Mouse (Mus musculus) c-Kit-positive CD71-positive TER-119-negative erythroid progenitor cells, embryonic 14.5 days (primary cell): ENCODE measurements around the gene Icmt.
A peak's percentile ranks its signal among the peaks of the same experiment; 100 is the strongest.

ENCODE experiments used
- DNase-seq: peaks from one replicate; pipeline ENCODE4 v3.0.0-alpha.2; 2013; ENCODE audit warnings: low read depth

Icmt gene

DNA sequence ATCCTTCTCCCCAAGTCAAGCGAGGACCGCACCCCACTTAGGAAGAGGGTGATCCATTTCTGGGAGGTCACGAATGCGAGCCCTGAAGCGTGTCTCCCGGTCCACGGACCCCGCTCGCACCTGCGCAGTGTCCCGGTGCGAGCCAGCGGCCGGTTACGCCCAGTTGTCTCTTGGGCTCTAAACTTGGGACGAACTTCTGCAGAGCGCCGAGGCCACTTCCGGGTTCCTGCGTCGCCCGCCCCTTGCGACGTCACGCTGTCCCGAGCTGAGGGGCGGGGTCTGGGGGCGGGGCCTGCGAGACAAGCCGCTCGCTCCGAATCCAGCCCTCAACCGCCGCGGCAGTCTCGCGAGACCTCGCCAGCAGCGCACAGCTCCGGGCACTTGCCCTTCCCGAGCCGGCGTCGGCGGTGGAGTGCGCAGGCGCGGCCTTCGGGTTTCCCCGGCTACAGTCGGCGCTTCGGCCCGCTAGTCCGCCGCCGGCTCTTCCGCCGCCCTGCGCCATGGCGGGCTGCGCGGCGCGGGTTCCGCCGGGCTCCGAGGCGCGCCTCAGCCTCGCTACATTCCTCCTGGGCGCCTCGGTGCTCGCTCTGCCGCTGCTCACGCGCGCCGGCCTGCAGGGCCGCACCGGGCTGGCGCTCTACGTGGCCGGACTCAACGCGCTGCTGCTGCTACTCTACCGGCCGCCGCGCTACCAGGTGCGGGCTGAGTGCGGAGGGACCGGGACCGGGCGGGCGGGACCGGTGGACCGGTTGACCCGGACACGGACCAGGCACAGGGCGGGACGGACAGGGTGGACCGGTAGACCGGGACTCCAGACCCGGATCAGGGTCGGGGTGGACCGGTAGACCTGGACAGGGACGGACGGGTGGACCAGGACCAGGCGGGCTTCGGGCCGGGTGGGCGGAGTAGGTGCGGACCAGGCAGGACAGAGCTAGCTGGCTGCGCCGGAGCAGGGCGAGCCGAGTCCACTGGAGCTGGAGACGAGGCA is at the start of gene Icmt:
TSS of gene Icmt (plus strand) at position 354 of the 988 bp plus-strand sequence.
- DNase-seq, result peak; percentile 96

DNA sequence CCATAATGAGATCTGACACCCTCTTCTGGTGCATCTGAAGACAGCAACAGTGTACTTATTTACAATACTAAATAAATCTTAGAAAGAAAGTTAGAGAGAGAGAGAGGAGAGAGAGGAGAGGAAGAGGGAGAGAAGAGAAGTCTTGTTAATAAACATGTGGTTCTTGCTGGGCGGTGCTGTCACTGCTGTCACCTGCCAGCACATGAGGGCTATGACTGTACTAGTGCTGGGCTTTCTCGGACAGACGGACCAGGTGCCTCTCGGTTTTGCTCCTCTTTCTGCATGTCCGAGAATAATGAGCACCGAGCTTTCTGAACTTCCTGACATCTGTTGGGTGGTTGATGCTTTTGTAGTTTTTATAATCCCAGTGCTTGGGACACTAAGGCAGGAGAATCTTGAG is 46.4 kb upstream of the Icmt start:
- no peak for DNase-seq

DNA sequence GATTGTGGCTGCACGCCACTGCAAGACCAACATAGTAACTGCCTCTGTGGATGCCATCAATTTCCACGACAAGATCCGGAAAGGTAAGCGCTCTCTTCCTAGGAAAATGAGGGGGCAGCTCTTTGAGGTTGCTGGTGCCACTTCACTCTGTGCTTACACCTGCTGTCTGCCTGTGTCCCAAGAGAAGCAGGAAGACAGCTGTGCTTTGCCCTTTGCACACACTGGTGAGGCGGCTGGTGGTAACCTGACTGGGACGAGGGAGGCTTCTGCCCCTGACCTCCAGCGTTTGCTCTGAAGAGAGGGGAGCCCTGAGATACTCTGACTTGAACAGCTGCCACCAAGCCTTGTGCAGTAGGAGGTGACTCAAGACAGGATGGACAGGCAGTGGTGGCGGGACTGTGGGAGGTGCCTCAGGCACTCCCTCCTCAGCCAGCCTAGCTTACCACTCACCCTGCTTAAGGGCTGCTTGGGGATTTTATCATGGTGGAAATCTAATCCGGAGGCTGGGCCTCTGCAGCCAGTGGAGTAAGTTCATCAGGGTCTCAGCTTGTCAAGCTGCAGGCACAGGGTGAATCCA is 43.8 kb upstream of the Icmt start:
- no peak for DNase-seq

DNA sequence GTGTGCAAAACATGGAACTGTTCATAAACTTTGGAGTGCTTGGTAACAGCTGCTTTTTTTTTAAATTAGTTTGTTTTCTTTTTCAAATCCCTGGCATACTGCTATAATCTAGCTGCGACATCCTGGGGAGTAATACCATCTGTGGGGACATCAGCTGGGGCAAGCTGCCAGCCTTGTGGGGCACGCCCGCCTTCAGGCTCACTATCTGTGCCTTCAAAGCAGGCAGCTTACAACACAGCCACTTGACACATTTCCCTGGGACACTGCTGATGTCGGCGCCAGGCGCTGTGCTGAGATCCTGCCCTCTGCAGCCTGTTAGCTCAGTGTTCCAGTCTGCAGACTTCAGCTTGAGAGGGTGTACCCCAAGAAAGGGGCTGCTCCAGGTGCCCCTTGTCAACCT is 40.0 kb upstream of the Icmt start:
- DNase-seq, result peak; percentile 29

DNA sequence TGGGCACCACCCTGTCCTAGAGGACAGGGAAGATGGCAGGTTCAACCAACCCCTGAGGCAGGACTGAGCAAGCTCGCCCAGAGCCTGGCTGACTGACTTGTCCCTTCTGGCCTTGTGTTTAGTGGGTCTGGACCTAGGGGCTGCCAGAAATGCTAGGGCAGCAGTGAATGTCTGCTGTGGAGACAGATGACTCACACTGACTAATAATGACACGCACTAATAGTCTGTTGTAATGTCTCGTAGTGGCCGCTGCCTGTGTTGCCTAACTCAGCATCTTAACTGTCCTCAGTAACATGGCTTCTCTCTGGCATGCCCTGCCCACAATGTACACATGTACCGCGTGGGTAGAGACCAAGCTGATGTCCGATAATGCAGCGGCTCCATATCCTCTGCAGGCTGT is 36.6 kb upstream of the Icmt start:
- DNase-seq, result no peak

DNA sequence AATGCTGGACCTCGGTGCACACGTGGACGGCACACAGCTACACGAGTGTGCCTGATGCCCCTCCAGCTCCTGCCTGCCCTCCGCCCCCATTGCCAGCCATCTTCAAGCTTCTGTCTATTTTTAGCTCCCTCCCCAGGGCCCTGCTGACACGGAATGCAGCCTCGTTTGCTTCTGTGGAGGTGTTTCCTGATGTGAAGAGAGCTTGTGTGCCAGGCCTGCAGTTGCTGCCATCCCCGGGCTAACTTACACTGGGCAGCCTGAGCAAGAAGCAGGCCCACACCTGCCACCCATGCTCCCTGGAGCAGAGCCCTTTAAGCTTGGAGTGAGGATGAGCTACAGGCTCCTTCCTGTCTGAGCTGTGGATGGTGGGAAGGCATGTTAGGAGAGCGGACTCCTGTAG is 34.8 kb upstream of the Icmt start:
- DNase-seq, result no peak

DNA sequence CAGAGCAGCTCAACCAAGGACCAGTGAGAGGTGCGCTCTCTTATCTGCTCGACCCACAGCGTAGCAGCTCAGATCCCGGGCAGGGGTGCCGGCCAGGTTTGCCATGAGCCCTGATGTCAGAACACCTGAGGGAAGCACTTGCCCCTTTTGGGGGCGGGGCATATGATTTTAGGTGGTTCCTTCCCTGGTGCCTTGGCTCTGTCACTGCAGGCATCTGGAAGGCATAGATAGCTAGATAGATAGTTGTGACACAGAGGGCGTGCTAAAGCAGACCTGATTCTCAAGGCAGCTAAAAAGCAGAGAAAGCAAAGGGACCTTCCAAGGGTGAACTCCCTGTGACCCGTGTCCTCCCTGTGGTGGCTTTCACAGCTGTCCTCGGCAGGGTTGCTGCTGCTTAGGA is 33.9 kb upstream of the Icmt start:
- peak; percentile 48 for DNase-seq

DNA sequence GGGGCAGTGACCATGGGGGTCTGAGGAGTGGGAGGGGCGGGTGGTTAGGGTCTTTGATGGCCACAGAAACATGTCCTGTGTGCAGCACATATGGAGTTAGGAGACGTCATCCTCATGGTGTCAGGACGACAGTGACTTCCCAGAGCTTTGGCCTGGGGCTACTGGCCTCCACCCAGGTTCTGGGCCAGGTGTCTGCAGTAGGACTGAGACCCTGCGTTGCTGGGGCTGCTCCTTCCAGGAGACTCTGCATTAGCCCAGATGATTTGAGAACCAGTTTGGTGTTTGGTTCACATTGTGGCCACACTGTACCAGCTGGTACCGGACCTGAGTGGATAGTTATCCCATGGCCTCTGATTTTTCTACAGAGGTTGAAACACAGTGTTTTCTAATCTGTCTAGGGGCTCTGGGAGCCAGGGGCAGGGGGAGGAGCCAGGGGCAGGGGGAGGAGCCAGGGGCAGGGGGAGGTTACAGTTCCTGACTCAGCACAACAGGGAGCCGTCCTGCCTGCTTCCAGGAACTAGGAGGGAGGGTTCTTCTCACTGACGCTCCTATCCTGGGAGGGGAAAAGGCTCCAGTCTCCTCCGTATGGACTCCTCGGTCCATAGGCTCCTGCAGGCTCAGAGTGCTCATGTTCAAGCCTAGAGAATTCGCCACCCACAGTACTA is 33.4 kb upstream of the Icmt start:
- peak; percentile 38 for DNase-seq

DNA sequence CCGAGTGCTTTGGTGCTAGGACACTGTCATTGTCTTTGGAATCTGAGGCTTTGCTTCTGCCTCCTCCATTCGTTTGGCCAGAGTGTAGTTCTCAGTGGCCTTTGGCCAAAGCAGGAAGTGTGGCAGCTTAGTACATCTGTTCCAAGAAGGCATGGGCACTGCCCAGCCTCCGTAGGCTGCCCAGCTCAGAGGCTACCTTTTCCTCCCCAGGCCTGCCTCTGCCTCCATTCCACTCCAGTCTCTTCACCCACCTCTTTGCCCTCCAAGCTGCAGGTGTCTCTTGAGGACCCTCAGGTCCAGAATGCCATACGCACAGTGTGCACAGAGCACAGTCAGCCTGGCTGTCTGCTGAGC is 32.9 kb upstream of the Icmt start:
- DNase-seq, result no peak

DNA sequence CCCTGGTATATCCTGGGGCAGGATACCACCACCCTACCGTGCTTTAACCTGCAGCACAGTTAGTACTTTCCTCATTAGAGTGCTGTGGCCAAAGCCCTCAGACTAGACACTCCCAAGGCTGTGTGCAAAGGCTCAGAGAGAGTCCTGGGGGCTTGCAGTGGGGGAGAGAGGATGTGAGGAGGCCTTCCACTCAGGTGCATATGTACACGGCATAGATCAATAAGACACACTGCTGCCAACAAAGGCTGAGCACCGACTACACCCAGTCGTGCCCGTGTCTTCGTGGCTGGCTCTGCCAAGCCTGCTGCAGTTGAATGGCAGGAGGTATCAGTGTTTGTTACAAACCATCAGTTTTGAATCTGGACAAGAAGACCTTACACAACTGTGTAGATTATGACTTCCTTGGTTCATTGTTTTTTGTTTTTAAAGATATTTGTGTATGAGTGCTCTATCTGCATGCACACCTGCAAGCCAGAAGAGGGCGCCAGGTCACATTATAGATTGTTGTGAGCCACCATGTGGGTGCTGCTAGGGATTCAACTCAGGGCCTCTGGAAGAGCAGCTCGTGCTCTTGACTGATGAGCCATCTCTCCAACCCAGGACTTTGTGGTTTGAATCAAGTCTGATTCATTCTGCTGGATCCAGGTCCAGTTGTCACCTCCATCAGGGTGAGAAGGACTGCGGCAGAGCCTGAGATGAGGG is 32.0 kb upstream of the Icmt start:
- peak; percentile 24 for DNase-seq

DNA sequence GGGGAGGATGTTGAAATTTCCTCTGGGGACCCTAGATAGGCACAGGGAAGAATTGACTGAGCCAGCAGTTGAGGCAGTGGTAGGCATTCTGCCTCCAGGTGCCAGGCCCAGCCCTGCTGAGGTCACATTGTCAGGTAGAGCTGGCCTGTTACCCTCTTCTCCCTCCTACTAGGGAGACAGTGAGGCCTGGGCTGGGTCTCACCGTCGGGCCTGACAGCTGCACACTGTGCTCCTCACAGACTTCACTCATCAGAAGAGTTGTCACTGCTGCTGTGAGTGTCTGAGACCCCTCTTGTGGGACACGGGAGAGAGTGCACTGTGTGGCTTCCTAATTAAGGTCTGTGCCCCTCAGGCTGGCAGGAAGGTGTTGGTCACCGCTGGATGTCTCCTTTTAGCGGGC is 31.2 kb upstream of the Icmt start:
- DNase-seq, result no peak

DNA sequence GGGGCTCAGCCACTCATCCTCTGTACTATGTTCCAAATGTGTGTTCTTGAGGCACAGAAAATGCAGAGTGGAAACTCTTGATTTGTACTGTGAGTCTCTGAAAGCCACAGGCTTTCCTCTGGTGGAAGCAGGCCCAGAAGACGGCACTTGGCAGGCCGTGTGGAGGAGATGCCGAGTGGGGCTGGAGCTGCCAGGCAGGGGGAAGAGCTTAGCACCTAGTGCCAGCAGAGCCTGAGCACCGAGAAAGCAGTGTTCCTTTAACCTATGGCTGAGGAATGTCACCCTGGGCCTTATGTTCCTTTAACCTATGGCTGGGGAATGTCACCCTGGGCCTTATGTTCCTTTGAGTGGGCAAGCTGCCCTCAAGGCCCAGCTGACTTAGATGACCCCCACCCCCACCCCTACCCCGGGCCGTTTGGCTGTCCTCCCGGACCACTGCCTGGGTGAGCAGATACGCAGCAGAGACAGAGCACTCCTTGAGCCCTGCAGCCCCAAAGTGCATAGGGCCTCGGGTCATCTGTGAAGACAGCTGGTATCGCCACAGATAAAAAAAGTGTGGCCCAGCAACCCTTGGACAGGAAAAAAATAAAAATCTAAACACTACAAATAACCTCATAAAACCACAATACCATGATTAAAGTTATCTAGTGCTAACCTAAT is 30.7 kb upstream of the Icmt start:
- DNase-seq, result no peak

DNA sequence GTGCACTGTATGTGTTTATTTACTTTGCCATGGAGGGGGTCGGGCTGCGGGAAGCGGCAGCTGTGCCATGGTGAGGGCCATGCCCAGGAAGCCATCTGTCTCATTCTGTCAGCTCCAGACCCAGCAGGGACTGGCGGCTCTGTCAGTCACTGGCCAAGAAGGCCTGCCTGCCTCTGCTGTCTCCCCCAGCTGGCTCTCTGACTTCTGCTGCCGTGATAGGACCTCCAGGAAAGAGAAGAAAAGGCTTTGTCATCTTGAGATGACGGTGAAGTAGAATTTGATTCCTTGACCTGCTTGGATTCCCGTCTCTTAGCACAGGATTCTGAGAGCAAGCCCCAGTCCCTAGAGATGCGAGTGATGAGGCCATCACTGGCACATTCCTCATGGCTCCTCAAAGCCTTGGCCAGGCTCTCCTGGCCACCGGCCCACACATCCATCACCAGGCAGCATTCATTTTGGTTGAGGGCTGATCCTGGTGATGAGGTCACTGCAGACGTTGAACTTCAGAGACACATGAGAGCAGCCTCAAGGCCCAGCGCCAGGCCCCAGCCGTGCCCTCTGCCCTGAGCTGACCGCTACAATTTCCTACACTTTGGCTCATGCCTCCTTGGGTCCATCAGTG is 29.2 kb upstream of the Icmt start:
- no peak for DNase-seq

DNA sequence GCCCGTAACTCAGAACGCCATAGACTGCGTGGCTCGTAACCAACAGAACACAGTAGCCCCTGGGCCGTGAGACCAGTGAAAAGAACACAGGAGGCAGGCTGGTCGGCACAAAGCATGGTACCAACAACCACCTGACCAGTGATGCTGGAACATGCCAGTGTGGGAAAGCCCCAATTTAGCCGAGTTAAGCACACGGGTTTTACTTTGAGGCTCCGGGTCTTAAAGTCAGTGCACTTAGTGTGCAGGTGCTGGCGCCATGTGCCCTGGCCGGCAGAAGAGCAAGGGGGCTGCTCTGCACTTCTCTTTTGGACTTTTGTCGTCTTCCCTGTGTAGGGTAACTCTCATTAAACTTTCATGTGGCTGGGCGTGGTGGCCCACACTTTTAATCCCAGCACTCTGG is 27.1 kb upstream of the Icmt start:
- DNase-seq, result no peak

DNA sequence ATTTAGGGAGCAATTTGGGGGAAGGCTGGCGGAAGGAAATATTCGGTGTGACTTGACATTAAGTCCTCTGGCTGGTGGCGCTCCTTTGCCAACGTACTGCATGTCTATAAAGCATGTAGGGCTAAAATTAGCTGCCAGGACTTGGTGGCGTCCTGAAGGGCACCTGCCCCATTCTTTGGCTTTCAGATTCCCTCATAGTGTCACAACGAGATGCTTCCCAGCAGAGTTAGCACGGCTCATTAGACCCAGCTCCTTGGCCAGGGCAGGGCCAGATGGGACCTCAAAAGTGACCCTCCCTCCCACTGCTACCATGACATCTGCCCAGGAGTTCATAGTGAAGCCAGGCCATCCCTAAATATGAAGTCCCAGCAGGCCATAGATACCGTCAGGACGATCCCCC is 26.4 kb upstream of the Icmt start:
- no peak for DNase-seq

DNA sequence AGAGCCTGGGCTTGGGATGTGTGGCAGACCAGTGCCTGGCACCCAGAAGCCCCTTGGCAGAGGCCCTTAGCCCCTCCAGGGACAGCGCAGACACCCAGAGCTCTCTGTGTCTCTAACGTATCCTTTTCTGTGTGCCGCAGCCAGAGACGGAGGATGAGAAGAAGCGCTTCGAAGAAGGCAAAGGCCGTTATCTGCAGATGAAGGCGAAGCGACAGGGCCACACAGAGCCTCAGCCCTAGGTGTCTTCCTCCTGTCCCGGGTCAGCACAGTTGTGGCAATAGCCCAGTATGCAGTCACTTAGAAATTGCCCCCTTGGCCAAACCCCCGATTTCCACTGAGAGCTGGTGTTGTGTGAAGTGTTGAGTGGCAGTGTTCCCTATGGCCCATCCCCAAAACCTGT is 25.7 kb upstream of the Icmt start:
- no peak for DNase-seq

DNA sequence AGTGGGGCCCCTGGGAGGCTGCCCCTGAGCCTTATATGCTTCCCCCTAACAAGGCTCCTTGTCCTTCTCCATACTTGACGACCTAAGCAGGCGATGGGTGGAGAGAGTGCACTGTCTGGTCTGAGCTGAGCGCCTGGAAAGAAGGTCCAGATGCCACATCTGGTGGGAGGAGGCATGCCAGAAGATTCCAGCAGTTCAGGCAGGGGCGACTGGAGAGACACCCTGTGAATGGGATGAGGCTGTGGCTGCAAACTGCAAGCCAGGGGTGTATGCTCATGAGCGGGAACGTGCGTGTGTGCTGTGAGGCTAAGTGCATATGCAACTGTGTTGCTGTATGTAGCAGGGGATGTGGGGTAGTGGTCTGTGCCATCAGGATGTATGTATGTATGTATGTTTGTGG is 25.0 kb upstream of the Icmt start:
- no peak for DNase-seq

DNA sequence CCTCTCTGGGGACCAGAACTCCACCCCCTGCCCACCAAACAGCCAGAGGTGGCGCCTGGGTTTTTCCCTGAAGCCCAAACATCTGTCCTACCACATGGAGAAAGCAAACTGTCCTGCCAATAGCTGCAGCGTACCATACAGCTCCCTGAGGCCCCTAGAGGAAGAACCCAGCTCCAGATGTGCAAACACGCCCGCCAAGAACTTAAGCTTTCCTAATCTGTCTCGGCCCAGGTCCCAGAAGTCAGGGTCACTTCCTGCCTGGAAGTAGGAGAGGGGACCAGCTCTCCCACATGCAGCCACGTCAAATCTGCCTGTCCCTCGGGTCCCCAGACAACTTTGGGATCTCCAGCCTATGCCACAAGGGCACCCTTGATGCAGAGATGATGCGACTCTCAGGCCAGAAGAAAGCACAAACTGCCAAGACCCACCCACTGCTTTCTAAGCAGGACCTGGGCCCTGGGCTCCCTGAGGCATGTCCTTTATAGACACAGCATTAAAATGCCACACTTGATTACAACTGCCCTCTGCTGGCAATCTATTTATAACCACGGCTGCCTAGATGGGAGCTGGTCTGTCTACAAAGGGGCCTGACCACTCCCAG is 24.5 kb upstream of the Icmt start:
- no peak for DNase-seq

DNA sequence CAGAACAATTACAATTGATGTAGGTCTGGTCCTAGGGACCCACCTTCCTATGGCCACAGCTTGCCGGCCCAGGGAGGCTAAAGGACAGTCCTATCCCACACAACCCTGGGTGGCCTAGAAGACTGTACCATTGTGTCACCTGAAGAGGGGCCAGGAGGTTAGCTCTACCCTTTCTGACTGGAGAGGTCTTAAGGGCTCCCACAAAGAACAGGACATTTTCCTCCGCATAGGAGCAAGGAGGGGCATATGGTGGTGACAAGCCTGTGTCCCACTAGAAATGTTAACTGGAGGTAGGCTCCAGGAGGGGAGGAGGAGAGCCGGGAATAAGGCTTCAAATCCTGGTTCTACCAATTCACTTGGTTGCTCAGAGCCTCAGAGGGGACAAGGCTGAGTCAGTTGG is 23.8 kb upstream of the Icmt start:
- DNase-seq, result no peak

DNA sequence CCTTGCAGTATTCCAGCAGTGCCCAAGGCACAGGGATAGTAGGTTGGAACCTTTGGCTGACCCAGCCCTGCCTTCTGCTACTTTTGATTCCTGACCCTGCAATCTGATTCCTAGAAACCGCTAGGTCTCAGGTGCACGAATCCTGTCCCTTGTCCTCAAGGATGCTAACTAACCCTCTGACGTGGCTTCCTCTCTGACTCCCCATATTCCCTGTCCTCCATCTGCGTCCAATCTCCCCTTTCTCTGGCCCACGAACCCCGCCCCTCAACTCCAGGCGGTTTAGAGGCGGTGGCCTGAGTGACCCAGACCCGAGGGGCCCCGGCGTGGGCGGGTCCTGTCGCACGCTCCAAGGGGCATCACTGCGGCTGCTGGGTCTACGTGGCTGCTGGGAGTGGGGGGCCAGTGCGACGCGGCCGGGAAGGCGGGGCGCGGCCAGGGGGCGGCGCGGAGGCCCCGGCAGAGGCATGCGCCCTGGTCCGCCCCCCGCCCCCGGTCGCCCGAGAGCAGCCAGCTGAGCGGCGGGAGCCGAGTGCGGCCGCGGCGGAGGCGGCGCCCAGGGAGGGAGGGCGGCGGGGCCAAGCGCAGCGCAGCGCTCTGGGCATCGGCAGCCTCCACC is 23.3 kb upstream of the Icmt start, which contains the start of gene Gpr153:
TSS of gene Gpr153 (plus strand) at position 612 of the 616 bp plus-strand sequence.
- no peak for DNase-seq
